Mouse (Mus musculus): ENCODE results near the gene Syt3.

- TF ChIP-seq POLR2A (IDR thresholded peaks at IDR 0.05; ENCODE audit: insufficient read depth, low read length) (no peak), EP300 (IDR thresholded peaks at IDR 0.05; ENCODE audit: insufficient read depth, low read depth, low read length) (no peak), CTCF (IDR thresholded peaks at IDR 0.05; ENCODE audit: low read depth, low read length) (no peak)
Measured at GRCm38 (mm10) chr7:44356590-44357481, 27.1 kb upstream of the Syt3 start.

Measured in ES-Bruce4 (cell line).